Mouse (Mus musculus): Measurements from ENCODE around the gene Gpx2.

Gene Gpx2

GRCm38 (mm10) chr12:76795350-76795749 lies at the start of gene Gpx2:
Gene Gpx2 (minus strand): TSS chr12:76795554.
- no peak for DNase-seq

GRCm38 (mm10) chr12:76844346-76845061 lies 49.1 kb upstream of the Gpx2 start:
- DNase-seq, result no peak

GRCm38 (mm10) chr12:76840081-76840480 lies 44.7 kb upstream of the Gpx2 start:
- no peak for DNase-seq

- DNase-seq, result no peak
Measured at GRCm38 (mm10) chr12:76839298-76839697, 43.9 kb upstream of the Gpx2 start.

- DNase-seq, result no peak
Measured at GRCm38 (mm10) chr12:76837844-76838650, 42.7 kb upstream of the Gpx2 start.

- peak; percentile 97 for DNase-seq
Measured at GRCm38 (mm10) chr12:76837101-76837843, 41.9 kb upstream of the Gpx2 start.

GRCm38 (mm10) chr12:76832704-76833103 lies 37.4 kb upstream of the Gpx2 start:
- DNase-seq, result peak; percentile 42

GRCm38 (mm10) chr12:76825283-76825682 lies 29.9 kb upstream of the Gpx2 start:
- DNase-seq, result no peak

- no peak for DNase-seq
Measured at GRCm38 (mm10) chr12:76822651-76823041, 27.3 kb upstream of the Gpx2 start, which contains the start of gene Rab15. Gene Rab15 (minus strand): TSS chr12:76822908.

- peak; percentile 17 for DNase-seq
Measured at GRCm38 (mm10) chr12:76822002-76822650, 26.8 kb upstream of the Gpx2 start.

- DNase-seq, result no peak
Measured at GRCm38 (mm10) chr12:76820615-76821014, 25.3 kb upstream of the Gpx2 start.

GRCm38 (mm10) chr12:76819816-76820215 lies 24.5 kb upstream of the Gpx2 start:
- DNase-seq, result no peak

- no peak for DNase-seq
Measured at GRCm38 (mm10) chr12:76818908-76819307, 23.6 kb upstream of the Gpx2 start.

GRCm38 (mm10) chr12:76818120-76818519 lies 22.8 kb upstream of the Gpx2 start:
- no peak for DNase-seq

- no peak for DNase-seq
Measured at GRCm38 (mm10) chr12:76817176-76817575, 21.8 kb upstream of the Gpx2 start.

GRCm38 (mm10) chr12:76816720-76817119 lies 21.4 kb upstream of the Gpx2 start:
- DNase-seq, result no peak

GRCm38 (mm10) chr12:76814120-76814519 lies 18.8 kb upstream of the Gpx2 start:
- no peak for DNase-seq

GRCm38 (mm10) chr12:76813543-76813942 lies 18.2 kb upstream of the Gpx2 start:
- DNase-seq, result no peak

GRCm38 (mm10) chr12:76811006-76811405 lies 15.7 kb upstream of the Gpx2 start:
- no peak for DNase-seq

- DNase-seq, result no peak
Measured at GRCm38 (mm10) chr12:76810491-76810890, 15.1 kb upstream of the Gpx2 start.

GRCm38 (mm10) chr12:76807796-76808195 lies 12.4 kb upstream of the Gpx2 start:
- no peak for DNase-seq

GRCm38 (mm10) chr12:76805056-76805811 lies 9.9 kb upstream of the Gpx2 start:
- DNase-seq, result no peak

Measured in liver (tissue).